Mouse (Mus musculus) midbrain, embryonic 14.5 days (tissue): ENCODE data around the gene Serpina16. TPM values are rescaled to one million over a fixed set of nuclear protein-coding genes. Genes with fewer than 3 reads are reported as not detected.

ENCODE experiments used
- polyA plus RNA-seq: library from polyadenylated mRNA; unstranded; fragments of >200 nt; fragmentation: Nextera tagmentation; extraction: Ambion mirVana; gene quantifications from 2 replicates; pipeline ENCODE4 v1.2.1, GENCODE M21; 2014

Serpina16 gene
- polyA plus RNA-seq, 1 experiment from 2014 or later, result not detected

Other genes starting within 250 kb of the Serpina16 start
- gene Ifi27, start 241.9 kb downstream of the Serpina16 start, polyA plus RNA-seq, result 5.8 and 9.4 TPM in 2 replicates
- gene Ifi27l2a, start 232.5 kb downstream of the Serpina16 start, polyA plus RNA-seq, result 12.8 TPM in 1 of 2 replicates, not detected in the other
- gene Ifi27l2b, start 218.9 kb downstream of the Serpina16 start, polyA plus RNA-seq, result not detected in 2 replicates
- gene Ppp4r4, start 143.9 kb downstream of the Serpina16 start, polyA plus RNA-seq, result 3.3 and 3.9 TPM in 2 replicates
- 0.09 TPM in 1 of 2 replicates, not detected in the other for gene Serpina10, start 44.7 kb downstream of the Serpina16 start, polyA plus RNA-seq
- gene Serpina6, start 18.9 kb downstream of the Serpina16 start, polyA plus RNA-seq, result not detected in 2 replicates
- gene Serpina1f, start 19.4 kb upstream of the Serpina16 start, polyA plus RNA-seq, result not detected in 2 replicates
- not detected in 2 replicates for gene Serpina1d, start 97.5 kb upstream of the Serpina16 start, polyA plus RNA-seq
- gene Serpina1b, start 154.2 kb upstream of the Serpina16 start, polyA plus RNA-seq, result not detected in 2 replicates
- gene Serpina1a, start 187.4 kb upstream of the Serpina16 start, polyA plus RNA-seq, result not detected in 2 replicates
- gene Serpina1c, start 228.7 kb upstream of the Serpina16 start, polyA plus RNA-seq, result not detected in 2 replicates